Mouse (Mus musculus) embryonic facial prominence, embryonic 14.5 days (tissue): ENCODE data around the gene Clip2. TPM values are rescaled to one million over a fixed set of nuclear protein-coding genes. Genes with fewer than 3 reads are reported as not detected.
"Not testable (repeated sequence)": the region's sequence is repeated elsewhere in the genome, so short reads cannot be mapped to it uniquely, and the experiment has no call there.

Experiments used
- ATAC-seq: fragments of 200-750 bp; cut with Nextera tagmentation; 2 replicates; pipeline ENCODE4 v1.8.0; 2017; ENCODE audit warnings: low read depth, moderate number of reproducible peaks, moderate TSS enrichment
- DNase-seq: peaks from one replicate; pipeline ENCODE4 v3.0.0-alpha.2; 2015; ENCODE audit warnings: low spot score
- H3K27ac ChIP-seq: fragments of 300-500 bp; sonication (generic); replicated peaks from 2 replicates; pipeline ENCODE4 v1.5.1; 2014; ENCODE audit warnings: low read depth, mild to moderate bottlenecking, low read length, moderate library complexity
- H3K27me3 ChIP-seq: fragments of 300-500 bp; sonication (generic); replicated peaks from 2 replicates; pipeline ENCODE4 v1.6.1; 2014; ENCODE audit warnings: low read length; ENCODE audit not compliant: control insufficient read depth, insufficient read depth
- H3K36me3 ChIP-seq: fragments of 300-500 bp; sonication (generic); 2 replicates; pipeline ENCODE4 v1.6.1; 2014; ENCODE audit warnings: low read length, mixed read lengths; ENCODE audit not compliant: control insufficient read depth, insufficient read depth
- H3K4me1 ChIP-seq: fragments of 300-500 bp; sonication (generic); 2 replicates; pipeline ENCODE4 v1.6.1; 2014; ENCODE audit warnings: antibody characterized with exemption, low read length; ENCODE audit not compliant: control insufficient read depth, insufficient read depth
- H3K4me2 ChIP-seq: fragments of 300-500 bp; sonication (generic); 2 replicates; pipeline ENCODE4 v1.6.1; 2014; ENCODE audit warnings: low read depth, mild to moderate bottlenecking, low read length, moderate library complexity, mixed read lengths
- H3K4me3 ChIP-seq: fragments of 300-500 bp; sonication (generic); 2 replicates; pipeline ENCODE4 v1.5.1; 2014; ENCODE audit warnings: low read depth, mild to moderate bottlenecking, low read length
- H3K9ac ChIP-seq: fragments of 300-500 bp; sonication (generic); 2 replicates; pipeline ENCODE4 v1.6.1; 2014; ENCODE audit warnings: low read depth, mild to moderate bottlenecking, low read length, moderate library complexity, mixed read lengths
- H3K9me3 ChIP-seq: fragments of 300-500 bp; sonication (generic); 2 replicates; pipeline ENCODE4 v1.6.1; 2016; ENCODE audit warnings: low read length; ENCODE audit not compliant: control insufficient read depth
- WGBS: fragments of 180-500 bp; shearing (Covaris S2); extraction: QIAGEN DNeasy Blood & Tissue Kit; methylation state at CpG from one replicate; pipeline ENCODE4 v1.1.7; 2014; 5-methylcytosine and 5-hydroxymethylcytosine counted together
- polyA plus RNA-seq: library from polyadenylated mRNA; unstranded; fragments of >200 nt; fragmentation: Nextera tagmentation; extraction: Ambion mirVana; gene quantifications from 2 replicates; pipeline ENCODE4 v1.2.1, GENCODE M21; 2014

Gene Clip2
- polyA plus RNA-seq, 1 experiment from 2014 or later: 4.1 TPM

DNA sequence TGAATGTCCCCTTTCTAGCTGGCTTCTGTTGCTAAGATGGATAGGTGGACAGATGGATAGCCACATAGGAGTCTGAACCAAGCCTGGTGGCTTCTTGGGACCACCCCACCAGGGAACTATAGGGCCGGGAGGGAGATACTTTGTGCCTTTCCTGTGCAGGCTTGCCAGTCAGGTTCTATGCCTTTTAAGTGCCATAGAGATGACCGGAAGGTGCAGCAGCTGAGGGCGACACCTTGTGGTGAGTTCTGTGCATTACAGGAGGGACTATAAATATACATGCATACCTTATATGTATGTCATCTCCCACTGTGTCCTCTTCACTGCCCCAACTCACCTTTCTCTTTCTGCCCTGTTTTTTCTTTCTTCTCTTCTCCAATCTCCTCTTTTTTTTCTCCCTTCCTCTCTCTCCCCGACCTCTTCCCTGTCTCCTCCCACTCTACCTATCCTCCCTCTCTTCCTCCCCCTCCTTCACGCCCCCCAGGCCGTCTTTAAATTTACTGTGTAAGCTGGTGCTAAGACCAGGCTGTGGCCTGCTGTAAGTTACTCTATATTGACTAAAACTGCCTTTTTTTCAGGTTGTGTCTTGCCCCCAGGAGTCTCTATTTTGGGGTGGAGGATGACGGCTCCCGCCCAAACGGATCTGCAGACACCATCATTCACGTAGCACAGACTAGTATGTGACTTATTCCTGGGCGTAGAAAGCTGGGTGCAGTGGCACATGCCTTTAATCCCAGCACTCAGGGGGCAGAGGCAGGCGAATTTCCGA, 66.2 kb downstream of the Clip2 start:
- 58% methylated on average over 13 of the region's 13 CpGs for WGBS

DNA sequence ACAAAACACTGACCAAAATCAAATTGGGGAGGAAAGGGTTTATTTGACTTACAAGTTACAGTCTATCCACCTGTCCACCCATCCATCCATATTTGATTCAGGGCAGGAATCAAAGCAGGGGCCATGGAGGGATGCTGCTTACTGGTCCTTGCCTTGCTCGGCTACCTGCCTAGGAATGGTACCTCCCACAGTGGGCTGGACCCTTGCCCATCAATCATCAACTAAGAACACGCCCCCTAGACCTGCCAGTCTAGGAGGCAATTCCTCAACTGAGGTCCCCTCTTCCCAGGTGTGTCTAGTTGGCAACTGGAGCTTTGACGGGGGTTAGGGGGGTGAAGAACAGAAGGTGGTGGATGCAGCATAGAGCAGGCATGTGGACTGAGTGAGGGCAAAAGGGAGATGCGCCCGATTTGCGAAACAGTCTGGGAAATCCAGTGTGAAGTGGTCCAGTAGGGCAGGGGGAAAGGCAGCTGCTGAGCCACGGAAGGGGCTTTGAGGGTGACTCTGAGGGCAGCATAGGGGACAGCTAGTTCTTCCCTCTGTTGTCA, 67.0 kb downstream of the Clip2 start:
- 77% methylated on average over 7 of the region's 7 CpGs for WGBS
- no peaks in the 10 kb centered on the region for H3K9me3 ChIP-seq
- no peak overlapping the region for H3K27ac ChIP-seq
- H3K9ac ChIP-seq: no peak overlapping the region
- H3K36me3 ChIP-seq: peaks cover 12% of the 10 kb centered on the region
- no peaks in the 10 kb centered on the region for H3K27me3 ChIP-seq
- H3K4me3 ChIP-seq: no peak overlapping the region
- no peak for ATAC-seq
- no peaks in the 10 kb centered on the region for H3K4me1 ChIP-seq
- no peak overlapping the region for H3K4me2 ChIP-seq
- DNase-seq: no peak

More for the DNA sequence above, 66.2 kb downstream of the Clip2 start:
- no peak overlapping the region for H3K27ac ChIP-seq
- no peak overlapping the region for H3K9ac ChIP-seq
- H3K9me3 ChIP-seq: no peaks in the 10 kb centered on the region
- peak; percentile 62 for ATAC-seq
- no peak overlapping the region for H3K4me3 ChIP-seq
- H3K4me1 ChIP-seq: no peaks in the 10 kb centered on the region
- no peaks in the 10 kb centered on the region for H3K27me3 ChIP-seq
- peaks cover 20% of the 10 kb centered on the region for H3K36me3 ChIP-seq
- peak; percentile 85 for DNase-seq
- no peak overlapping the region for H3K4me2 ChIP-seq

DNA sequence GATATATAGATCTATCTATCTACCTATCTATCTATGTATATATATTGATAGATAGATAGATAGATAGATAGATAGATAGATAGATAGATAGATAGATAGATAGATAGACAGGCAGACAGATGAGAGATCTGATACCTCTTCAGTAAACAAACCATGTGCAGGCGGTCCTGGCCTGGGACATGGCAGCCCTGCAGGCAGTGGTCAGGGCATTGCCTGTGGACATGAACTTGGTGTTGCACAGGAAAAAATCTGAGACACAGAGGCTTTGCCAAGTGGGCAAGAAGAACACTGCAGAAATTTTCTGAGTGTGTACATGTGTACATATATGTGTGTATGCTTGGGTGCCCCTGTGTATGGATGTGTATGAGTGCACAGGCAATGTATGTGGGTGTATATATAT, 68.9 kb downstream of the Clip2 start:
- DNase-seq: no peak
- no peaks in the 10 kb centered on the region for H3K27me3 ChIP-seq
- H3K9me3 ChIP-seq: no peaks in the 10 kb centered on the region
- H3K9ac ChIP-seq: no peak overlapping the region
- H3K4me2 ChIP-seq: no peak overlapping the region
- no peaks in the 10 kb centered on the region for H3K4me1 ChIP-seq
- H3K36me3 ChIP-seq: no peaks in the 10 kb centered on the region
- no peak overlapping the region for H3K4me3 ChIP-seq
- ATAC-seq: no peak
- no peak overlapping the region for H3K27ac ChIP-seq
- 89% methylated on average over 1 of the region's 1 CpGs for WGBS

DNA sequence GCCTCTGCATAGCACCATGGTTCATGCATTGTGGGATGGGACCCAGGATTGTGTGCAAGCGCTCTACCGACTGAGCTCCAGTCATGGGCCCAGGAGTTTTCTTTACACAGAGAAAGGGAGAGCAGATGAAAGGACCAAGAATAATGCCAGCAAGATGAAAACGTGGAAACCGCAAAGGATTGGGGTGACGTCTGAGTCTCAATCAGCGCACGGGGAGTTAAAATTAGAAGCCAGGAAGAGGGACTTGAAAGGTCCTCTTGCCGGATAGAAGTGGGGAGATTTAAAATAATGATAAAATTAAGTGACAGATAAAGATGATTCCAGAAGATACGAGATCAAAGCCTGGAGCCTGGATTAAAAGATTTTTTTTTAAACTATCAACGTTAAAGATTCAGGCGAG, 69.9 kb downstream of the Clip2 start:
- Histone ChIP-seq H3K27me3 (no peaks in the 10 kb centered on the region), H3K4me3 (no peak overlapping the region), H3K9ac (no peak overlapping the region; the same call in 1 of the 2 replicates), H3K27ac (no peak overlapping the region), H3K4me2 (no peak overlapping the region), H3K9me3 (no peaks in the 10 kb centered on the region), H3K36me3 (no peaks in the 10 kb centered on the region), H3K4me1 (no peaks in the 10 kb centered on the region)
- ATAC-seq (no peak), DNase-seq (no peak)
- WGBS: 46% methylated on average over 11 of the region's 11 CpGs

DNA sequence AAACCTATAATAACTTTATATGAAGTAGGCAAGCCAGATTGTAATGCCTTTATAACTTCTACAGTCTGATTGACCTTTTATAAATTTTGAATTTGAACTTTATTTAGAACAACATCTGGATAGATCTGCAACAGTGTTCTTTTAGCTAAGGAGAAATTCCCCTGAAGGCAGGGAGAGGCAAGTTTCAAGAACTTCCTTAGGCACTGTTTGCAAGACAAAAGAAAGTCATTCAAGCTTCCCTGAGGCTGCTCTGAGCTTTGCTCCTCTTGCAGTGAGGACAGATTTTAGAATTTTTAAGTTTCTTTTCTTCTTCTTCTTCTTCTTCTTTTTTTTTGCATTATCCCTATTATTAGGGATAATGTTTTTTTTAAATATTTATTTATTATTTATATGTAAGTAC, 73.3 kb downstream of the Clip2 start:
- not testable (repeated sequence) for H3K27me3 ChIP-seq, H3K27ac ChIP-seq, H3K36me3 ChIP-seq, DNase-seq, ATAC-seq, H3K4me1 ChIP-seq, H3K9ac ChIP-seq, H3K4me3 ChIP-seq, H3K4me2 ChIP-seq
- H3K9me3 ChIP-seq: peaks cover 12% of the 10 kb centered on the region; the same call in 1 of the 2 replicates

DNA sequence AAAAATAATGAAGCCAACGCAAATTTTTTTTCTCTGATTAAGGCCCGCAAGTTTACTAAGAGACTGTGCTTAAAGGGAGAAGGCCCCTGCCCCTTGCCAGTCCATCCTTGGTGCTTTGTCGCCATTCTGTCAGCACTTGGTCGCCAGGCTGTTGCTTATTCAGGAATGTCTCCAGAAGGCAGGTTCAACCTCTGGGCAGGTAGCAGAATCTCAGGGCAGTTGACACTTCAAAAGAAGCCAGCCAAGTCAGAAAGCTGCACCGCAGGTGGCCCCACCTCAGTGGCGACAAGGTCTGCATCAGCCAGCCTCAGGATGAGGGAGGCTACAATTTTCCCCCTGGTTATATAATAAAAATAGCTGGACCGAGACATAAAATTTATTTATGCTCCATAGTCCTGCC, 76.5 kb downstream of the Clip2 start:
- not testable (repeated sequence) for H3K4me2 ChIP-seq, H3K27ac ChIP-seq, H3K4me1 ChIP-seq, H3K36me3 ChIP-seq, H3K9ac ChIP-seq, H3K4me3 ChIP-seq, ATAC-seq, H3K27me3 ChIP-seq, DNase-seq
- 92% methylated on average over 7 of the region's 7 CpGs for WGBS
- H3K9me3 ChIP-seq: peaks cover 12% of the 10 kb centered on the region; the same call in 1 of the 2 replicates

DNA sequence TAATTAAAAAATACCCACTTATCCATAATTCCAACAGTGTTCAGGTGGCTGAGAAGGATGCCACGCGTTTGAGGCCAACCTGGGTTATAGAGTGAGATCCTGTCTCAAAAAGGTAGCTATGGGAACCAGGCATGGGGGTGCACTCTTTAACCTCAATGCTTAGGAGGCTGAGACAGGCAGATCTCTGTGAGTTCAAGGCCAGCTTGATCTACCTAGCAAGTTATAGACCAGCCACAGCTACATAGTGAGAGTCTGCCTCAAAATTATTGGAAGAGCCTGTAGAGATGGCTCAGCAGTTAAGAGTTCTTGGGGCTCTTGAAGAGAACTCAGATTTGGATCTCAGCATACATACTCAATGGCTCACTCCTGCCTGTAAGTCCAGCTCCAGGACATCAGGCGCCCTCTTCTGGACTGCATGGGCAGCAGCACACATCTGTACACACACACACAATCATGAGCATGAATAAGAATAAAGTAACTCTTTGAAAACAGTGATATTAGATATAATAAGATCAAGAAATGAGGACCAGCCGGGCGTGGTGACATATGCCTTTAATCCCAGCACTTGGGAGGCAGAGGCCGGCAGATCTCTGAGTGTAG, 77.1 kb downstream of the Clip2 start:
- H3K9me3 ChIP-seq: peaks cover 12% of the 10 kb centered on the region; the same call in 1 of the 2 replicates
- WGBS: 90% methylated on average over 6 of the region's 6 CpGs
- H3K4me2 ChIP-seq: no peak overlapping the region
- no peaks in the 10 kb centered on the region for H3K4me1 ChIP-seq
- DNase-seq: no peak
- no peaks in the 10 kb centered on the region for H3K27me3 ChIP-seq
- H3K27ac ChIP-seq: no peak overlapping the region
- no peak overlapping the region for H3K4me3 ChIP-seq
- no peak overlapping the region for H3K9ac ChIP-seq
- no peak for ATAC-seq
- no peaks in the 10 kb centered on the region for H3K36me3 ChIP-seq

DNA sequence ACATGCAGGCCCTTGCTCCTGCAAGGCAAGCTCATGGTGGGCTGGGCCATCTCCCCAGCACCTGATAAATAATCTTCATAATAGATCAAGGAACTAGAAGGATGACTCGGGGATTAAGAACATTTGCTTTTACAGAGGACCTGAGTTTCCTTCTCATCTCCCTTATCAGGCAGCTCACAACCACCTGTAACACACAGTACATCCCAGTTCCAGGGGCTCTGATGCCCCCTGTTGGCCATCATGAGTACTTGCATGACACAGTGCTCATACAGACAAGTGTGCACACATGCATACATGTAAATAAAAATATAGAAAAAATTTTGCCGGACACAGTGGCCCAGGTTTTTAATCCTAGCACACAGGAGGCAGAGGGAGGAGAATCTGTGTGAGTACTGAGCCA, 78.3 kb downstream of the Clip2 start:
- no peak overlapping the region for H3K4me2 ChIP-seq
- H3K9ac ChIP-seq: no peak overlapping the region
- 93% methylated on average over 2 of the region's 2 CpGs for WGBS
- peaks cover 12% of the 10 kb centered on the region; the same call in 1 of the 2 replicates for H3K9me3 ChIP-seq
- no peaks in the 10 kb centered on the region for H3K36me3 ChIP-seq
- DNase-seq (no peak), ATAC-seq (no peak)
- H3K4me3 ChIP-seq: no peak overlapping the region
- no peak overlapping the region for H3K27ac ChIP-seq
- H3K4me1 ChIP-seq: no peaks in the 10 kb centered on the region
- H3K27me3 ChIP-seq: no peaks in the 10 kb centered on the region
